Mouse (Mus musculus): Measurements from ENCODE around the gene Hoxd11. TPM values are rescaled to one million over a fixed set of nuclear protein-coding genes. Genes with fewer than 3 reads are reported as not detected.

Hoxd11 gene
- total RNA-seq, 2 experiments from 2014 or later, result not detected

- DNase-seq (ENCODE audit: low spot score in 2 of 2), result no peak
Observed at GRCm38 (mm10) chr2:74693432-74693827, 14.1 kb downstream of the Hoxd11 start.

- DNase-seq (ENCODE audit: low spot score in 2 of 2), result no peak
Observed at GRCm38 (mm10) chr2:74694066-74694465, 14.7 kb downstream of the Hoxd11 start.

GRCm38 (mm10) chr2:74695383-74695782 is 16.0 kb downstream of the Hoxd11 start:
- DNase-seq (ENCODE audit: low spot score in 2 of 2), result no peak

GRCm38 (mm10) chr2:74695813-74696430 is 16.6 kb downstream of the Hoxd11 start:
- DNase-seq (ENCODE audit: low spot score in 2 of 2), result no peak

- DNase-seq (ENCODE audit: low spot score in 2 of 2), result no peak
Observed at GRCm38 (mm10) chr2:74696442-74697335, 17.3 kb downstream of the Hoxd11 start.

GRCm38 (mm10) chr2:74697567-74698121 is 18.3 kb downstream of the Hoxd11 start, which contains the start of gene Hoxd9:
TSS of gene Hoxd9 (plus strand) at chr2:74697727.
- no peak for DNase-seq (ENCODE audit: low spot score in 2 of 2)

GRCm38 (mm10) chr2:74698201-74699052 is 19.1 kb downstream of the Hoxd11 start:
- no peak for DNase-seq (ENCODE audit: low spot score in 2 of 2)

- DNase-seq (ENCODE audit: low spot score in 2 of 2), result no peak
Observed at GRCm38 (mm10) chr2:74699053-74699430, 19.7 kb downstream of the Hoxd11 start.

GRCm38 (mm10) chr2:74699664-74700545 is 20.5 kb downstream of the Hoxd11 start:
- no peak for DNase-seq (ENCODE audit: low spot score in 2 of 2)

GRCm38 (mm10) chr2:74700546-74701112 is 21.3 kb downstream of the Hoxd11 start:
- DNase-seq (ENCODE audit: low spot score in 2 of 2), result no peak

- DNase-seq (ENCODE audit: low spot score in 2 of 2), result peak; percentile 74 to 84
Observed at GRCm38 (mm10) chr2:74701949-74702819, 22.8 kb downstream of the Hoxd11 start.

GRCm38 (mm10) chr2:74702820-74703219 is 23.5 kb downstream of the Hoxd11 start:
- no peak for DNase-seq (ENCODE audit: low spot score in 2 of 2)

GRCm38 (mm10) chr2:74703317-74703716 is 24.0 kb downstream of the Hoxd11 start:
- DNase-seq (ENCODE audit: low spot score in 2 of 2), result no peak

- DNase-seq (ENCODE audit: low spot score in 2 of 2), result no peak
Observed at GRCm38 (mm10) chr2:74703720-74704392, 24.5 kb downstream of the Hoxd11 start.

- DNase-seq (ENCODE audit: low spot score in 2 of 2), result no peak
Observed at GRCm38 (mm10) chr2:74704393-74704998, 25.1 kb downstream of the Hoxd11 start, which contains the start of gene Hoxd8. TSS of gene Hoxd8 (plus strand) at chr2:74704615.

GRCm38 (mm10) chr2:74704999-74705466 is 25.7 kb downstream of the Hoxd11 start:
- DNase-seq (ENCODE audit: low spot score in 2 of 2), result no peak

- no peak for DNase-seq (ENCODE audit: low spot score in 2 of 2)
Observed at GRCm38 (mm10) chr2:74705467-74706089, 26.2 kb downstream of the Hoxd11 start.

All from left cerebral cortex, adult 18-20 months (tissue).